Mouse (Mus musculus): ENCODE measurements around the gene Ugt1a6a. TPM values are rescaled to one million over a fixed set of nuclear protein-coding genes. Genes with fewer than 3 reads are reported as not detected.

Ugt1a6a gene
- polyA plus RNA-seq, 1 experiment from 2014 or later = 6.7 TPM

GRCm38 (mm10) chr1:88254793-88255465 is 120.3 kb downstream of the Ugt1a6a start:
- Histone ChIP-seq H3K4me1 (ENCODE audit: insufficient read depth, low read length) (peaks cover 10% of the 10 kb centered on the region), H3K27me3 (ENCODE audit: insufficient read depth, low read length) (no peaks in the 10 kb centered on the region), H3K4me2 (replicated peaks; ENCODE audit: low read depth, low read length) (no peak overlapping the region), H3K27ac (ENCODE audit: low read length) (no peak overlapping the region), H3K4me3 (ENCODE audit: low read length) (no peak overlapping the region), H3K9ac (replicated peaks; ENCODE audit: low read length) (no peak overlapping the region), H3K9me3 (ENCODE audit: low read length) (peaks cover 56% of the 10 kb centered on the region), H3K36me3 (ENCODE audit: insufficient read depth, low read length) (peaks cover 6% of the 10 kb centered on the region)
- no peak for ATAC-seq (ENCODE audit: low FRiP score, low TSS enrichment)
- 82% methylated on average over 12 of the region's 12 CpGs for WGBS

DNA sequence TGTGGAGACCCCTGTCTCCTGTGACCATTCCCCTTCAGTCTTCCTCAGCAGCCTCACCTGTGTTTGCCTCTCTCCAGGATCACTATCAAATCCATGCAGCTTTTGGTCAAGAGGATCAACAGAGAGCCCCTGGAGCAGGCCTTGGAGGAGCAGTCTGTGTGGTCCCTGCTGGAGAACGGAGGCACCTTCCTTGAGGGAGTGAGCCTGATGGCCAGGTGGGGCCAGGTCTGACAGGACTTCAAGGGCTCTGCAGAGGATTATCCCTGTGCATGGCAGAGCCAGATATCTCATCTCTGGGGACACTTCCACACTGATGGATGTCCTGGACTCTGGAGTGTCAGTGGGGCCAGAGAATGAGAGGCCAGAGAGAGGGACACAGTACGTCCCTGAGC is 120.9 kb downstream of the Ugt1a6a start:
- H3K4me1 ChIP-seq (ENCODE audit: insufficient read depth, low read length) = peaks cover 13% of the 10 kb centered on the region
- H3K27ac ChIP-seq (ENCODE audit: low read length) = no peak overlapping the region
- H3K9me3 ChIP-seq (ENCODE audit: low read length) = peaks cover 51% of the 10 kb centered on the region
- no peak overlapping the region for H3K4me2 ChIP-seq (replicated peaks; ENCODE audit: low read depth, low read length)
- H3K4me3 ChIP-seq (ENCODE audit: low read length) = no peak overlapping the region
- WGBS = 54% methylated on average over 2 of the region's 2 CpGs
- H3K27me3 ChIP-seq (ENCODE audit: insufficient read depth, low read length) = no peaks in the 10 kb centered on the region
- no peak for ATAC-seq (ENCODE audit: low FRiP score, low TSS enrichment)
- peaks cover 10% of the 10 kb centered on the region for H3K36me3 ChIP-seq (ENCODE audit: insufficient read depth, low read length)
- no peak overlapping the region for H3K9ac ChIP-seq (replicated peaks; ENCODE audit: low read length)

DNA sequence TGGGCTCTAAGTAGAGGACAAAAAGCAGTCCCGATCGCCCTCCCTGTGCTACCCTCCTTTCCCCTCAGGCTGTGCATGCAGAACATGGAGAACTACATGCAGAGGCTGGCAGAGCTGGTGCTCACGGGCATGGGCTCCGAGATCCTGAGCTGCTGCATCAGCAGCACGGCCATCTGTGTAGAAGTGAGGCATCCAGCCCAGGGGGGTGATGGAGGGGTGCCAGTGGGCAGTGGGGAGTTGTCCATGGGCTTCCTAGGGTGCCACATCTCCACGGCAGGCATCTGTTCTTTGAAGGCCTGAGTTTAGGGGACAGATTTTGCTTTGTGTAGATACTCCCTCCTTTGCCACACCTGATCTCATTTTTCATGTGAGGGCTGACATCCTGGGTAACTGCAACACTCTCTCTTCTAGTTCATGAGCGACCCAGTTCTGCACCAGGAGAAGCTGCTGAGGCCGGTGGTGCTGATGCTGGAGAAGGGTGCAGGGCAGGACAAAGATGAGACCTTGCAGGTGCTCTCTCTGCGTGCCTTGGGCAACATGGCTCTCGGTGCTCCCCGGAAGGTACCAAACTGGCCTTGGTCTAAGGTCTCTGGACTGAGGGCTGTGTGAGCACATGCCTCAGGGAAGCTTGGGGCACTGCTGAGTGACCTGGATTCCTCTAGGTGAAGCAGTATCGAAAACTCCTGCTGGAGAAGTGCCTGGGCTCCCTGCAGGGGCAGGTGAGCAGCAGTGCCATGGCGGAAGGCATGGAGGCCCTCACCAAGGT is 121.6 kb downstream of the Ugt1a6a start:
- WGBS = 82% methylated on average over 13 of the region's 13 CpGs
- Histone ChIP-seq H3K9ac (replicated peaks; ENCODE audit: low read length) (no peak overlapping the region), H3K4me1 (ENCODE audit: insufficient read depth, low read length) (peaks cover 13% of the 10 kb centered on the region), H3K4me3 (ENCODE audit: low read length) (no peak overlapping the region), H3K36me3 (ENCODE audit: insufficient read depth, low read length) (peaks cover 16% of the 10 kb centered on the region), H3K9me3 (ENCODE audit: low read length) (peaks cover 44% of the 10 kb centered on the region), H3K27ac (ENCODE audit: low read length) (no peak overlapping the region), H3K4me2 (replicated peaks; ENCODE audit: low read depth, low read length) (no peak overlapping the region), H3K27me3 (ENCODE audit: insufficient read depth, low read length) (no peaks in the 10 kb centered on the region)
- ATAC-seq (ENCODE audit: low FRiP score, low TSS enrichment) = no peak

GRCm38 (mm10) chr1:88256886-88257663 is 122.5 kb downstream of the Ugt1a6a start:
- no peak for ATAC-seq (ENCODE audit: low FRiP score, low TSS enrichment)
- no peak overlapping the region for H3K4me2 ChIP-seq (replicated peaks; ENCODE audit: low read depth, low read length)

DNA sequence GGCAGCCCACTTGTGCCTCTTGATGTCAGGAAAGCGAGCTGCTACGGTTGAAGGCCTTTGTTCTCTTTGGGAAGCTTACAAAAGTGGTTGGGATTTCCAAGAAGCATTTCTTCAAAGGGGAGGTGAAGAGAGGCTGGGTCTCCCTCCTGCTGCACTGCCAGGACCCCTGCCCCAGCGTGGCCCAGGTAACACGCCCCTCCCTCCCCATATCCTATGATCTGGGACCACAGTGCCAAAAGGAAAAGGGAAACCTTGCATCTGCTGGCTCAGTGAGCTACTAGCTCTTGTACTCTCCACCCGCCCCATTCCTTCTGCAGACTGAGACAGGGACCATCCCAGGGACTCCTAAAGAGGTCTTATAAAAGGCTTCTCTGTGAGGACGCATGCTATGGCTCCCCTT is 123.1 kb downstream of the Ugt1a6a start:
- Histone ChIP-seq H3K9ac (replicated peaks; ENCODE audit: low read length) (no peak overlapping the region), H3K36me3 (ENCODE audit: insufficient read depth, low read length) (peaks cover 31% of the 10 kb centered on the region), H3K4me3 (ENCODE audit: low read length) (no peak overlapping the region), H3K4me1 (ENCODE audit: insufficient read depth, low read length) (peaks cover 17% of the 10 kb centered on the region), H3K4me2 (replicated peaks; ENCODE audit: low read depth, low read length) (no peak overlapping the region), H3K27ac (ENCODE audit: low read length) (no peak overlapping the region), H3K9me3 (ENCODE audit: low read length) (peaks cover 35% of the 10 kb centered on the region), H3K27me3 (ENCODE audit: insufficient read depth, low read length) (no peaks in the 10 kb centered on the region)
- 81% methylated on average over 6 of the region's 6 CpGs for WGBS
- no peak for ATAC-seq (ENCODE audit: low FRiP score, low TSS enrichment)

More at GRCm38 (mm10) chr1:88256886-88257663, 122.5 kb downstream of the Ugt1a6a start:
- peaks cover 25% of the 10 kb centered on the region for H3K36me3 ChIP-seq (ENCODE audit: insufficient read depth, low read length)
- WGBS = 79% methylated on average over 10 of the region's 10 CpGs
- H3K4me1 ChIP-seq (ENCODE audit: insufficient read depth, low read length) = peaks cover 13% of the 10 kb centered on the region
- H3K4me3 ChIP-seq (ENCODE audit: low read length) = no peak overlapping the region
- H3K9ac ChIP-seq (replicated peaks; ENCODE audit: low read length) = no peak overlapping the region
- no peak overlapping the region for H3K27ac ChIP-seq (ENCODE audit: low read length)
- peaks cover 41% of the 10 kb centered on the region for H3K9me3 ChIP-seq (ENCODE audit: low read length)
- H3K27me3 ChIP-seq (ENCODE audit: insufficient read depth, low read length) = no peaks in the 10 kb centered on the region

- Histone ChIP-seq H3K4me3 (ENCODE audit: low read length) (no peak overlapping the region), H3K9ac (replicated peaks; ENCODE audit: low read length) (no peak overlapping the region), H3K4me1 (ENCODE audit: insufficient read depth, low read length) (peaks cover 17% of the 10 kb centered on the region), H3K27me3 (ENCODE audit: insufficient read depth, low read length) (no peaks in the 10 kb centered on the region), H3K36me3 (ENCODE audit: insufficient read depth, low read length) (peaks cover 38% of the 10 kb centered on the region), H3K27ac (ENCODE audit: low read length) (no peak overlapping the region), H3K9me3 (ENCODE audit: low read length) (peaks cover 29% of the 10 kb centered on the region), H3K4me2 (replicated peaks; ENCODE audit: low read depth, low read length) (no peak overlapping the region)
- 68% methylated on average over 6 of the region's 6 CpGs for WGBS
- no peak for ATAC-seq (ENCODE audit: low FRiP score, low TSS enrichment)
Measured at GRCm38 (mm10) chr1:88258361-88258760, 123.8 kb downstream of the Ugt1a6a start.

DNA sequence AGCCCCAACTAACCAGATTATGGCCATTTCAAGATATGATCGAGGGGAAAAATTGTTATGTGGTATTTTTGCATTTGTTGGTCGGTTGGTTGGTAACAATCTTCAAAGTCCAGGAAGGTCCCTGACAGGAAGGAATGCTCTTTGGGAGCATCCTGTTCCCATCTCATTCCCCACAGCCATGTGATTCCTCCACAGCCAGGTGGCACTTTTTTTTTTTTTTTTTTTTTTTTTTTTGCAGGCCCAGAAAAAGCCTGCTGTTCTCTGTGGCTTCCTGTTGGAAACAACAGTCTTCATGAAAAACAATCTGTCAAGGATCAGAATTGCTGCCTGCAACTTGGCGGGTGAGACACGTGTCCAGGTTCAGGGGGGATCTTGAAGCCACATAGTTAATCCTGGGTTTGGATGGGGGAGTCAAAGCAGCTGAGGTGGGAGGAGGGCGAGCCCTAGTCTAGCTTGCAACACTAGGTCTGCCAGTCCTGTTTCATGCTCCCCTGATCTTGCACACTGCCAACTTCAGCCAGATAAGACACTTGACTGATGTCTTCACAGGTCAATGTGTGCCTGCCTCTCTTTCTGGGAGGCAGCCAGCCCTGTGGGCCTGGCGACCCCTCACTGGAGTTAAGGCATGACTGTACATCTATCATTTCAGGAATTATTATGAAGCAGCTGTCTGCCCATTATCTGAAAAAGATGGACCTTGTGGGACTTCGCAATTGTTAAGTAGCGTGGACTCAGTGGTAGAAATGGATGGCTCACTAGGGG is 124.5 kb downstream of the Ugt1a6a start:
- peaks cover 24% of the 10 kb centered on the region for H3K9me3 ChIP-seq (ENCODE audit: low read length)
- H3K4me2 ChIP-seq (replicated peaks; ENCODE audit: low read depth, low read length) = no peak overlapping the region
- no peak overlapping the region for H3K4me3 ChIP-seq (ENCODE audit: low read length)
- H3K27me3 ChIP-seq (ENCODE audit: insufficient read depth, low read length) = no peaks in the 10 kb centered on the region
- peak; percentile 16 for ATAC-seq (ENCODE audit: low FRiP score, low TSS enrichment)
- 59% methylated on average over 8 of the region's 8 CpGs for WGBS
- H3K4me1 ChIP-seq (ENCODE audit: insufficient read depth, low read length) = peaks cover 17% of the 10 kb centered on the region
- peak overlapping the region; percentile 3; the same call in 1 of the 2 replicates for H3K27ac ChIP-seq (ENCODE audit: low read length)
- no peak overlapping the region for H3K9ac ChIP-seq (replicated peaks; ENCODE audit: low read length)
- H3K36me3 ChIP-seq (ENCODE audit: insufficient read depth, low read length) = peaks cover 45% of the 10 kb centered on the region

DNA sequence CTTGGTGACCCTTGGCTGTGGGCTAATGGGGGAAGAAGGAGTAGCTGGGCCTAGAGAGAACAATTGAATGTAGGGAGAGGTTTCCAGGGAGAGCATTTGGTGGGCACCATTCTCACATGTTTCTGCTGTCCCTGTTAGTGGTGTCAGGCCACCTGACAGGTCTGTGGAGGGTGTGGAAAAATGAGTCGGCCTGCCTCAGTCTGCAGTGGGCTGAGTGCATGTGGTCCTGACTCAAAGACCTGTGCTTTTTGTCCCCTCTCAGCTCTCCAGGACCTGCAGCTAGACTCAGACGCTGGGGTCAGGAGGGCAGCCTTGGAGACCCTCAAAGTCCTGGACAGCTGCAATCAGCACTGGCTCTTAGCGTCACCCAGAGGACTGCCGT is 125.0 kb downstream of the Ugt1a6a start:
- ATAC-seq (ENCODE audit: low FRiP score, low TSS enrichment) = peak; percentile 7; the same call in 1 of the 2 replicates
- Histone ChIP-seq H3K4me2 (replicated peaks; ENCODE audit: low read depth, low read length) (no peak overlapping the region), H3K9me3 (ENCODE audit: low read length) (peaks cover 19% of the 10 kb centered on the region), H3K4me1 (ENCODE audit: insufficient read depth, low read length) (peaks cover 17% of the 10 kb centered on the region), H3K36me3 (ENCODE audit: insufficient read depth, low read length) (peaks cover 50% of the 10 kb centered on the region), H3K9ac (replicated peaks; ENCODE audit: low read length) (no peak overlapping the region), H3K27ac (ENCODE audit: low read length) (peak overlapping the region; percentile 3; the same call in 1 of the 2 replicates), H3K4me3 (ENCODE audit: low read length) (no peak overlapping the region), H3K27me3 (ENCODE audit: insufficient read depth, low read length) (no peaks in the 10 kb centered on the region)
- WGBS = 73% methylated on average over 4 of the region's 4 CpGs

GRCm38 (mm10) chr1:88260114-88260513 is 125.5 kb downstream of the Ugt1a6a start:
- Histone ChIP-seq H3K4me2 (replicated peaks; ENCODE audit: low read depth, low read length) (no peak overlapping the region), H3K4me3 (ENCODE audit: low read length) (no peak overlapping the region), H3K4me1 (ENCODE audit: insufficient read depth, low read length) (peaks cover 17% of the 10 kb centered on the region), H3K9me3 (ENCODE audit: low read length) (peaks cover 14% of the 10 kb centered on the region), H3K36me3 (ENCODE audit: insufficient read depth, low read length) (peaks cover 55% of the 10 kb centered on the region), H3K27me3 (ENCODE audit: insufficient read depth, low read length) (no peaks in the 10 kb centered on the region), H3K27ac (ENCODE audit: low read length) (no peak overlapping the region), H3K9ac (replicated peaks; ENCODE audit: low read length) (no peak overlapping the region)
- 75% methylated on average over 6 of the region's 6 CpGs for WGBS
- peak; percentile 10; the same call in 1 of the 2 replicates for ATAC-seq (ENCODE audit: low FRiP score, low TSS enrichment)
